ENCODE assay signal across 36 mouse cellular contexts in genomic region chr1:94074756-94075155, GRCm38 (mm10). TPM values are rescaled to one million over a fixed set of nuclear protein-coding genes. Genes with fewer than 3 reads are reported as not detected.
DNase-seq lines count a peak whose midpoint lies in the region; ATAC-seq lines count a peak whose summit lies in the region.
"Had no signal": no experiment of that assay in that cellular context is flagged by ENCODE, and none has a peak within 500 bp of the region (broad histone marks: within the 10 kb centered on the region; RNA-seq: fewer than 3 reads in every experiment).

No protein-coding gene starts in this region.

- peak; percentile 52 for ATAC-seq in CD4-positive, CD25-positive, alpha-beta regulatory T cell, adult 4 months
- ATAC-seq in megakaryocyte progenitor cell, adult 5-6 weeks (replicated peaks; ENCODE audit: poor library complexity), result peak; percentile 15
- ATAC-seq: forebrain, embryonic 15.5 days; hindbrain, postnatal 0 days; intestine, postnatal 0 days; liver, embryonic 12.5 days; liver, postnatal 0 days; midbrain, embryonic 15.5 days had no signal

- peak; percentile 27 for DNase-seq in fibroblast of lung, adult 2 months (ENCODE audit: low read depth)
- DNase-seq in spleen, postnatal 4 days (ENCODE audit: low spot score in 2 of 2), result no peak
- no peak for DNase-seq in layer of hippocampus, postnatal 36 days
- DNase-seq in frontal cortex, postnatal 36 days (ENCODE audit: low spot score in 2 of 2), result no peak
- DNase-seq: adrenal gland, postnatal 10 days; cerebellum, adult 9-10 months; cerebellum, postnatal 36 days; embryo, embryonic 11 days; gastrocnemius, adult 2 months; heart, postnatal 14 days; kidney, adult 9 months; kidney, postnatal 10 days; layer of hippocampus, adult 9-11 months; liver, postnatal 0 days had no signal

RNA-seq across cellular contexts. Expression of gene Pdcd1, which starts 22.4 kb away (rescaled TPM):
- 100 to 1,000 TPM; 188 to 330 TPM for polyA plus RNA-seq in CD4-positive, CD25-positive, alpha-beta regulatory T cell, adult 4 months (2017; shearing (Covaris generic))
- not detected in 2 replicates for total RNA-seq in megakaryocyte progenitor cell, adult 5-6 weeks (2015)
- not detected in 2 replicates for total RNA-seq in megakaryocyte progenitor cell, adult 5-6 weeks (2017)
- total RNA-seq in layer of hippocampus, postnatal 36 days (2021), result not detected
- total RNA-seq: gastrocnemius, adult 2 months; gastrocnemius, postnatal 4 days; hindbrain, postnatal 0 days; left cerebral cortex, adult 2 months had no signal
- polyA plus RNA-seq: C2C12; embryonic facial prominence, embryonic 12.5 days; forebrain, embryonic 15.5 days; hindbrain, postnatal 0 days; liver, embryonic 12.5 days; macrophage; midbrain, embryonic 15.5 days; neural tube, embryonic 12.5 days had no signal

RNA-seq across cellular contexts. Expression of gene Neu4, which starts 54.5 kb away (rescaled TPM):
- not detected for polyA plus RNA-seq in CD4-positive, CD25-positive, alpha-beta regulatory T cell, adult 4 months (2017; shearing (Covaris generic))
- not detected in 2 replicates for total RNA-seq in megakaryocyte progenitor cell, adult 5-6 weeks (2015)
- total RNA-seq in megakaryocyte progenitor cell, adult 5-6 weeks (2017), result not detected in 2 replicates
- total RNA-seq in layer of hippocampus, postnatal 36 days (2021), result 10 to 100 TPM; 10.4 to 12.3 TPM
- total RNA-seq: adrenal gland, postnatal 10 days; gastrocnemius, adult 2 months; gastrocnemius, postnatal 4 days; heart, postnatal 14 days had no signal
- polyA plus RNA-seq: C2C12; embryonic facial prominence, embryonic 12.5 days; forebrain, embryonic 10.5 days; forebrain, embryonic 15.5 days; heart, embryonic 14.5 days; hindbrain, embryonic 12.5 days; intestine, postnatal 0 days; large intestine, adult 2 months; limb, embryonic 13.5 days; liver, embryonic 12.5 days; liver, postnatal 0 days; lung, embryonic 16.5 days; macrophage; midbrain, embryonic 10.5 days; midbrain, embryonic 15.5 days; neural tube, embryonic 12.5 days; small intestine, adult 2 months; stomach, embryonic 15.5 days had no signal

Comparison
In these comparisons a context has a peak if more than half of its experiments do, and no peak if none do; other contexts are left out.
1. RNA of gene Neu4, which starts 54.5 kb away (total RNA-seq): 10.4 to 12.3 TPM in layer of hippocampus, postnatal 36 days; not detected in megakaryocyte progenitor cell, adult 5-6 weeks; every median in the first group is over 10 times any median in the second.